Mouse (Mus musculus) lung, adult 2 months (tissue): ENCODE data around the gene Sesn2.

Experiments
- CTCF ChIP-seq: fragments of 200-500 bp; IDR thresholded peaks from 2 replicates; pipeline ENCODE4 v1.5.1; 2011; ENCODE audit warnings: mild to moderate bottlenecking, low read length, control low read depth; ENCODE audit not compliant: insufficient read depth
- POLR2A ChIP-seq: fragments of 200-500 bp; IDR thresholded peaks from 2 replicates; pipeline ENCODE4 v1.6.1; 2011; ENCODE audit warnings: low read depth, mild to moderate bottlenecking, control low read depth, low read length, borderline replicate concordance; ENCODE audit errors: extremely low read depth

DNA sequence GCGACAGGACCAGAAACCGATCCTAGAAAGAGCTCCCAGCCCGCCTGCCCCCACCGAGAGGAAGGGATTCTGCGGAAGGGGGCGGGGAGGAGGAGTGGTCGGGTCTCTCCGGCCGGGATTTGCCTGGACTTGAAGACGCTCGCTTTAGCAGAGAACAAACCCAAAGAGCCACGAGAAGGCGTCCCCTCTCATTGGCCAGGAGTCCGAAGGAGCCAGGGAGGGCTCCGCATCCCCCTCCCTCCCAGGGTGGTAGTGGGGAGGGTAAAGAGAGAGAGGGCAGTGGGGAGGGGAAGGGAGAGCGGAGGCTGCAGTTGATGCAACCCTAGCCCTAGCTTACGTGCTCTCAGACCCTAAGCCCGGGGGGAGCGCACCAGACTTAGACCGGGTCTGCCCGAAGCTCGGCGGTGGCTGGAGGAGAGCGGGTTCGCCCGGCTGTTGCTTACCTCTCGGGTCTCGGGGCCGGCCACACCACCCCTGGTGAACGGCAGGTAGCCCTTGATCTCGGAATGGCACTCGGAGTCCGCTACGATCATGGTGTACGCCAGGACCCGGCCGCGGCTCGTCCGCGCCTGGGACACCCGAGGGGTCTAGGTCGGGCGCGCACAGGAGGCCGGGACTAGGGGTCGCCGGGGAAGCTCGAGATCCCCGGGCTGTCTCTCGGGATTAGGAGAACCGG is 542 bp downstream of the Sesn2 start:
- TF ChIP-seq CTCF (no peak), POLR2A (0 out of 2 replicates have a peak, but pooled peaks have one; percentile 6)
